Mouse (Mus musculus) forebrain, embryonic 13.5 days (tissue): ENCODE data around the gene Smco3. TPM values are rescaled to one million over a fixed set of nuclear protein-coding genes. Genes with fewer than 3 reads are reported as not detected.
"Not testable (repeated sequence)": the region's sequence is repeated elsewhere in the genome, so short reads cannot be mapped to it uniquely, and the experiment has no call there.

Experiments
- ATAC-seq: fragments of 200-750 bp; cut with Nextera tagmentation; 2 replicates; pipeline ENCODE4 v1.8.0; 2017
- H3K27ac ChIP-seq: fragments of 300-500 bp; sonication (generic); 2 replicates; pipeline ENCODE4 v1.5.1; 2015; ENCODE audit warnings: inconsistent platforms, mild to moderate bottlenecking, moderate library complexity
- H3K27me3 ChIP-seq: fragments of 300-500 bp; sonication (generic); 2 replicates; pipeline ENCODE4 v1.6.1; 2015; ENCODE audit warnings: mild to moderate bottlenecking, inconsistent platforms
- H3K36me3 ChIP-seq: fragments of 300-500 bp; sonication (generic); 2 replicates; pipeline ENCODE4 v1.6.1; 2015; ENCODE audit warnings: mild to moderate bottlenecking, inconsistent platforms; ENCODE audit not compliant: poor library complexity, severe bottlenecking
- H3K4me1 ChIP-seq: fragments of 300-500 bp; sonication (generic); 2 replicates; pipeline ENCODE4 v1.6.1; 2015; ENCODE audit warnings: inconsistent platforms
- H3K4me2 ChIP-seq: fragments of 300-500 bp; sonication (generic); 2 replicates; pipeline ENCODE4 v1.6.1; 2015; ENCODE audit warnings: inconsistent platforms, mild to moderate bottlenecking, moderate library complexity
- H3K4me3 ChIP-seq: fragments of 300-500 bp; sonication (generic); 2 replicates; pipeline ENCODE4 v1.5.1; 2015; ENCODE audit warnings: mild to moderate bottlenecking, inconsistent platforms
- H3K9ac ChIP-seq: fragments of 300-500 bp; sonication (generic); 2 replicates; pipeline ENCODE4 v1.6.1; 2015; ENCODE audit warnings: mild to moderate bottlenecking, inconsistent platforms
- H3K9me3 ChIP-seq: fragments of 300-500 bp; sonication (generic); replicated peaks from 2 replicates; pipeline ENCODE4 v1.6.1; 2016; ENCODE audit warnings: inconsistent platforms
- WGBS: fragments of 180-500 bp; shearing (Covaris S2); methylation state at CpG from one replicate; pipeline ENCODE4 v1.1.7; 2015; 5-methylcytosine and 5-hydroxymethylcytosine counted together
- polyA plus RNA-seq: library from polyadenylated mRNA; unstranded; fragments of >200 nt; fragmentation: Nextera tagmentation; extraction: Ambion mirVana; gene quantifications from 2 replicates; pipeline ENCODE4 v1.2.1, GENCODE M21; 2015

Gene Smco3
- polyA plus RNA-seq, 1 experiment from 2014 or later = not detected

- Histone ChIP-seq H3K27ac (peak overlapping the region; percentile 100), H3K4me1 (peaks cover 13% of the 10 kb centered on the region), H3K27me3 (no peaks in the 10 kb centered on the region), H3K9ac (peak overlapping the region; percentile 95), H3K4me2 (peak overlapping the region; percentile 75), H3K4me3 (peak overlapping the region; percentile 65), H3K9me3 (no peaks in the 10 kb centered on the region), H3K36me3 (no peaks in the 10 kb centered on the region)
- 22% methylated on average over 12 of the region's 12 CpGs for WGBS
- no peak; the same call in 1 of the 2 replicates for ATAC-seq
Measured at GRCm38 (mm10) chr6:136803093-136803738, 32.0 kb downstream of the Smco3 start.

- H3K27ac ChIP-seq = no peak overlapping the region
- no peak overlapping the region for H3K9ac ChIP-seq
- no peak overlapping the region for H3K4me2 ChIP-seq
- H3K27me3 ChIP-seq = no peaks in the 10 kb centered on the region
- no peaks in the 10 kb centered on the region for H3K36me3 ChIP-seq
- no peak for ATAC-seq
- H3K4me1 ChIP-seq = peaks cover 13% of the 10 kb centered on the region
- H3K9me3 ChIP-seq = no peaks in the 10 kb centered on the region
- H3K4me3 ChIP-seq = no peak overlapping the region
- 87% methylated on average over 6 of the region's 6 CpGs for WGBS
Measured at GRCm38 (mm10) chr6:136801274-136801673, 34.0 kb downstream of the Smco3 start.

DNA sequence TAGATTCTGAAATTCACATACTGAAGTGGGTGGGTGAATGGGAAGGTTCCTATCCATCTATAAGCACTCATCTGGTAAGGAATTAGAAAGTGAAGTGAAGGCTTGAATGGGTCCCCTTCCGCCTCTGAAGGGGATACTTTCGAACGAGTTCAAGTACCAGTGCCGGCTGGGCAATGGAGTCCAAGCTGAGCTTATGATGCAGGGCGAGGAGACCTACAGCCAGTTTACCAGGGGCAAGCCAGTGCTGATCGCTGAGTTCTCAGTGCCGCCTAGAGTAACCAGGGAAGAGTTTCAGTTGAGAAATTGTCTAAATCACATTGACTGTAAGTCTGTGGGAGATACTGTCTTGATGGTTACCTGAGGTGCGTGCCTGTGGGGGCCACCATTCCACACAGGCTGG lies 34.5 kb downstream of the Smco3 start:
- 95% methylated on average over 8 of the region's 8 CpGs for WGBS
- Histone ChIP-seq H3K36me3 (no peaks in the 10 kb centered on the region), H3K4me2 (no peak overlapping the region), H3K9me3 (no peaks in the 10 kb centered on the region), H3K4me1 (peaks cover 13% of the 10 kb centered on the region), H3K9ac (no peak overlapping the region), H3K4me3 (no peak overlapping the region), H3K27me3 (0 out of 2 replicates have a peak, but pooled peaks cover 3% of the 10 kb centered on the region), H3K27ac (no peak overlapping the region)
- no peak for ATAC-seq

DNA sequence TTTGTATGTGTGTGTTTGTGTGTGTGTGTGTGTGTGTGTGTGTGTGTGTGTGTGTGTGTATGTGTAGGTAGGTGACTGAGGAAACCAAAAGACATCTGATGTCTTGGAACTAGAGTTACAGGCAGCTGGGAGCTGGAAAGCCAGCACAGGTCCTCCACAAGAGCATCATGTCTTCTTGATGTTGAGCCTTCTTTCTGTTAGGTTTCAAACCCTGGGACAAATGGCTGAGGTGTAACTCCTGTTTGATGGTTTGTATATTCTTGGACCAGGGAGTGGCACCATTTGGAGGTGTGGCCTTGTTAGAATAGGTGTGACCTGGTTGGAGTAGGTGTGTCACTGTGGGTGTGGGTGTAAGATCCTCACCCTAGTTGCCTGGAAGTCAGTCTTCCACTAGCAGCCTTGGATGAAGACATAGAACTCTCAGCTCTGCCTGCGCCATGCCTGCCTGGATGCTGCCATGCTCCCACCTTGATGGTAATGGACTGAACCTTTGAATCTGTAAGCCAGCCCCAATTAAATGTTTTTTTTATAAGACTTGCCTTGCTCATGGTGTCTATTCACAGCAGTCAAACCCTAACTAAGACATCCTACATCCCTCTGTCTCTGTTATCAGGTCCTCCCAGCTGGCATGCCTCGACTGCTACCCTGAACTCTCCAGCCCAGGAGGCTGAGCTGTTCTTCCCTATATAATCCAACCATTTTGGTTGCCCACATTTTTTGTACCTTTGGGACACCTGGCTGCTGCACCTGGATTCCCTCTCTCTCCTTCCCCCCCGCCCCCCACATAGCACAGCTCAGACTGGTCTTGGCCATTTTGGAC lies 37.2 kb downstream of the Smco3 start:
- not testable (repeated sequence) for H3K27ac ChIP-seq, H3K4me1 ChIP-seq, H3K9me3 ChIP-seq, H3K36me3 ChIP-seq, H3K9ac ChIP-seq, H3K4me2 ChIP-seq, H3K4me3 ChIP-seq, H3K27me3 ChIP-seq, ATAC-seq
- WGBS = 91% methylated on average over 3 of the region's 3 CpGs

DNA sequence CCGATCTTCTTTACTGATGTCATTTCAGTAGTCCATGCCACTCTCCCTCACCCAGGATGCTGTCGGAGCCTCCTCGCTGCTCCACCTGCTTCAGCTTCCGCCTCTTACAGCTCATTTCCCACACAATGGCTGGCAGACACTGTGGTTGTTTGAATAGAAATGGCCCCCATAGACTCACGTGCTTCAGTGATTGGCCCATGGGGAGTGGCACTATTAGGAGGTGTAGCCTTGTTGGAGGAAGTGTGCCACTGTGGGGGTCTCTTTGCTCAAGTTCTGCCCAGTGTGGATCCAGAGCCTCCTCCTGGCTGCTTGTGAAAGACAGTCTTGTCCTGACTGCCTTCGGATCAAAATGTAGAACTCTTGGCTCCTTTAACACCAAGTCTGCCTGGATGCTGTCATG lies 39.4 kb downstream of the Smco3 start:
- WGBS = 52% methylated on average over 6 of the region's 6 CpGs

DNA sequence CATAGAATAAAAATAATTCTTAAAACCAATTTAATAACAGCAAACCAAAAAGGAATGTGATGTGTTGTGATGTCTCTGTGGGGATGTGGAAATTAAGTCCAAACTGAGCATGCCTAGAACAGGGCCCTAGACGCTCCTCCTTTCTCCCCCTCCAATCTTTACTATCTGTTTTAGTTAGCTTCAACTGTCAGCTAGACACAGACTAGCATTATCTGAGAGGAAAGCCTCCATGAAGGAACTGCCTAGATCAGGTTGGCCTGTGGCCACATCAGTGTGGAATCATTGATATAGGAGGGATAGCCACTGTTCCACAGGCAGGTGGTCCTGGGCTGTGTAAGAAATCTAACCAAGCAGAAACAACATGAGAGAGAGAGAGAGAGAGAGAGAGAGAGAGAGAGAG lies 40.1 kb downstream of the Smco3 start:
- Histone ChIP-seq H3K4me3 (no peak overlapping the region), H3K4me2 (no peak overlapping the region), H3K27me3 (0 out of 2 replicates have a peak, but pooled peaks cover 8% of the 10 kb centered on the region), H3K9ac (no peak overlapping the region), H3K9me3 (no peaks in the 10 kb centered on the region), H3K36me3 (no peaks in the 10 kb centered on the region), H3K27ac (no peak overlapping the region), H3K4me1 (peaks cover 9% of the 10 kb centered on the region)
- no peak for ATAC-seq
- 65% methylated on average over 1 of the region's 1 CpGs for WGBS

More for the DNA sequence above, 39.4 kb downstream of the Smco3 start:
- peaks cover 9% of the 10 kb centered on the region for H3K4me1 ChIP-seq
- no peaks in the 10 kb centered on the region for H3K9me3 ChIP-seq
- no peak overlapping the region for H3K4me3 ChIP-seq
- no peak overlapping the region for H3K9ac ChIP-seq
- H3K4me2 ChIP-seq = no peak overlapping the region
- H3K36me3 ChIP-seq = no peaks in the 10 kb centered on the region
- 0 out of 2 replicates have a peak, but pooled peaks cover 8% of the 10 kb centered on the region for H3K27me3 ChIP-seq
- no peak overlapping the region for H3K27ac ChIP-seq
- no peak; the same call in 1 of the 2 replicates for ATAC-seq

DNA sequence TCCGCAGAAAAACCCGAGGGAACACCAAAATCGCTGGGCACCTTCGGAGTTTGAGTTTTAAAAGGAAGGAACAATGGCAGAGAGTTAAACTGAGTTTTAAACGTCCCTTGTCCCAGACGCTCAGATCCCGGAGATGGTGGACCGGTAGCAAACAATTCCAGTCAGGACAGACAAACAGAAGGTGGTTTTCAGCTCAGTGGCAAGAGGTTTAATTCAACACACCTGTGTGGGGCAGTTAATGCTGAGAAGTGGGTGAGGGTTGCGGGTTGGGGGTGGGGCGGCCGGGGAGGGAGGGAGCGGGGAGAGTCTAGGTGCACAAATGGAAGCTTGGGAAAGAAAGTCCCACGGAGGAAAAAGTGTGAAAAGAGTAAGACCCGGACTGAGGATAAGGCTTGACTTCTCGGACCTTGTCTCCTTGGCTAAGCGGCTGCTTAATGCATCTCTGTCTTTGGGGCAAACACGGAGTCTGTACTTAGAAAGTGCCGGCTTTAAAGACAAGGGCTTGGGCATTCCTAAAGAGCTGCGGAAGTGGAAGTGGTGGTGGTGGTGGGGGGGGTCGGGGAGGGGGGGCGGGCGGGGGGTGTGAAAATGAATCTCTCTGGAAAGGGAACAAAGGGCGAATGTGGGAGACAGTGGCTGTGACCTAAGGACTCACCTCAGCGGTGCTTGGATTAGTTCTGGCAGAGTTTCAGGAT lies 41.3 kb downstream of the Smco3 start:
- H3K27me3 ChIP-seq = 0 out of 2 replicates have a peak, but pooled peaks cover 8% of the 10 kb centered on the region
- H3K4me2 ChIP-seq = peak overlapping the region; percentile 73
- no peak overlapping the region for H3K27ac ChIP-seq
- ATAC-seq = peak; percentile 54
- H3K9me3 ChIP-seq = no peaks in the 10 kb centered on the region
- 1% methylated on average over 23 of the region's 24 CpGs for WGBS
- H3K4me1 ChIP-seq = peaks cover 9% of the 10 kb centered on the region
- peak overlapping the region; percentile 54; the same call in 1 of the 2 replicates for H3K9ac ChIP-seq
- no peaks in the 10 kb centered on the region for H3K36me3 ChIP-seq
- peak overlapping the region; percentile 37 for H3K4me3 ChIP-seq

DNA sequence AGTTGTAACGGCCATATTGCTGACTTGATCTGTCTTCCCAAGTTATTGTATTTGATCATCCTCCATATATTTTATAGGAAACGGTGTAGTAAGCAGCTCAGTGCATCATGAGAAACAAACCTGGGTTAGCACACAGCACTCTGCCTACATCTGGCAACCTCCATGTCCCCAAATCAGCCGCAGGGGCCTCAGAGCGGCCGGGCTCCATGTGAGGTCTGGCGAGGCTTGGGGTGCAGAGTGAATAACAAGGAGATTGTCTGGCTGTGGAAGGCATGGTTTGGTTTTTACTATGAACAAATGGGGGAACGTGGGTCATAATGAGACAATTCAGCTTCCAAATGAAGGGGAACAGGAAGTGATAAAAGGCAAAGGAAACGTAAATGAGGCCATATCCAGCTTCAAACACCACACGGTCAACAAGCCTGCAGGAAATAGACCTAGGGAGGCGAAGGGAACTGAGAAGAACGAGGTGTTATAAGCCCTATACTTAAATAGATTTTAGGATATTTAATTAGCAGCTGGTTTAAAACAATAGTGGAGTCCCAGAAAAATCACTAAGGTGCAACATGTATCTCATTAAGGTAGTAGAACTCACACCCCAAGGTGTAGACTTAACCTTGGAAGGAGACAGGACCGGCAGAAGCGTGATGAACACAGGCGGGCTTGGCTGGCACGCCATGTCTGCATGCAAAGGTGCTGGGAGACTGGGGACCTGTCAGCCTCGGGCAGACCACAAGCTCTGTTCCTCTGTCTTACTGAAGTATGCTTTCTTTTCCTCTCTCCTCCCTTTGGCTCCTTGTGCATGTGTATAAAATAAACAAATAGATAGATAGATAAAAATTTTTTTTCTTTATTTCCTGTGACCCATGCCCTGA lies 42.1 kb downstream of the Smco3 start:
- Histone ChIP-seq H3K36me3 (no peaks in the 10 kb centered on the region), H3K27me3 (0 out of 2 replicates have a peak, but pooled peaks cover 8% of the 10 kb centered on the region), H3K4me2 (peak overlapping the region; percentile 73), H3K4me3 (peak overlapping the region; percentile 37), H3K27ac (no peak overlapping the region), H3K9me3 (no peaks in the 10 kb centered on the region), H3K9ac (0 out of 2 replicates have a peak overlapping the region, but pooled peaks have one; percentile 54), H3K4me1 (peaks cover 9% of the 10 kb centered on the region)
- ATAC-seq = no peak
- 23% methylated on average over 16 of the region's 16 CpGs for WGBS

- ATAC-seq = no peak
- Histone ChIP-seq H3K9ac (no peak overlapping the region), H3K4me2 (no peak overlapping the region), H3K9me3 (no peaks in the 10 kb centered on the region), H3K27ac (no peak overlapping the region), H3K27me3 (0 out of 2 replicates have a peak, but pooled peaks cover 4% of the 10 kb centered on the region), H3K36me3 (no peaks in the 10 kb centered on the region), H3K4me3 (no peak overlapping the region), H3K4me1 (peaks cover 9% of the 10 kb centered on the region)
- WGBS = 82% methylated on average over 5 of the region's 5 CpGs
Measured at GRCm38 (mm10) chr6:136789391-136789971, 45.8 kb downstream of the Smco3 start.

DNA sequence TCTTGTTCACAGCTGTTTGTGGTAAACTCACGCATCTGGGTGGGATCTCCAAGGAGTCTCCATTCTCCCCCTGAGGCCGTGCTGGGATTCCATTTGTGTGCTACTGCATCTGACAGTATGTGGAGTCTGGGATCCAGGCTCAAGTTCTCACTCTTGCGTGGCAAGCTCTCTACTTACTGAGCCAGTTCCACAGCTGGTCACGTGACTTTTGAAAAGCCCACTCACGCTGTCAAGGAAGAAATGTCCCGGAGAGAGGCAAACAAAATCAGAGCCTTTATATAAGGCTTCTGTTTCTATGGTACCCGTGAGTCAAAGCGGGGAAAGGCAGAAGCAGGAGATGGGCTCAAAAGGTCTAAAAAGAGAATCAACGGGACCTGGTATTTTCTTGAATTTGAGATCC lies 52.5 kb downstream of the Smco3 start:
- Histone ChIP-seq H3K27me3 (no peaks in the 10 kb centered on the region), H3K9ac (no peak overlapping the region), H3K4me3 (no peak overlapping the region), H3K36me3 (no peaks in the 10 kb centered on the region), H3K4me1 (no peaks in the 10 kb centered on the region), H3K9me3 (no peaks in the 10 kb centered on the region), H3K4me2 (no peak overlapping the region), H3K27ac (no peak overlapping the region)
- 83% methylated on average over 9 of the region's 9 CpGs for WGBS
- no peak for ATAC-seq

GRCm38 (mm10) chr6:136782146-136782545 lies 53.1 kb downstream of the Smco3 start:
- no peak for ATAC-seq
- Histone ChIP-seq H3K4me1 (no peaks in the 10 kb centered on the region), H3K36me3 (no peaks in the 10 kb centered on the region), H3K4me3 (no peak overlapping the region), H3K9me3 (no peaks in the 10 kb centered on the region), H3K9ac (no peak overlapping the region), H3K4me2 (no peak overlapping the region), H3K27me3 (no peaks in the 10 kb centered on the region), H3K27ac (no peak overlapping the region)
- 86% methylated on average over 12 of the region's 12 CpGs for WGBS
